Mouse (Mus musculus): ENCODE measurements around the gene Nfix.
A peak's percentile ranks its signal among the peaks of the same experiment; 100 is the strongest.

Gene Nfix

DNA sequence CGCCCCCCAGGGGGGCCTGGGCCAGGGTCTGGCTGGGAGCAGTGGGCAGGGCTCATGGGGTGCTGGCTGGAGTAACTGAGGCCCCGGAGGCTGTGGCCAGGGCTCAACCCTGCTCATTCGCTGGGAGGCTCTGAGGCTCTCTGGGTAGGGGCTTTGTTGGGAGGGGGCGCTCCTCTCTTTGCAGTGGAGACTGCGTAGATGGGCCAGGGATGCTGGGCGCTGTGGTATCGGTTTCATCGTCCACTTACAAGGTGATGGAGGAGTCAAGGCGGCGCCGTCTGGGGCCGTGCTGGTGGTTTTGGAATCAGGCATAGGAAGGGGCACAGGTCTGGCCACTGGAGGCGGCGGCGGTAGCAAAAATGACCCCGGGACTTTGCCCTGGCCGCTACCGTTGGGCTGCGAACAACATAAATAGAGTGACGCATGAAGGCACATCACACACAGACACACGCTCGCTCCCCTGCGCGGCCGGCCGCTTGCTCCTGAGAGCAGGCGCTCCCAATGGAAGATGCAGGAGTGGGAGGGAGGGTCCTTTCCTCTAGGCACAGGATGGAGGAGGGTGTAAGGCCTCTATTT is 84.2 kb downstream of the Nfix start:
- DNase-seq (ENCODE audit: low read depth): no peak

- DNase-seq (ENCODE audit: low read depth): no peak
These were observed 86.0 kb downstream of the Nfix start for GRCm38 (mm10) chr8:84714161-84714560.

GRCm38 (mm10) chr8:84713381-84713780 is 86.8 kb downstream of the Nfix start:
- no peak for DNase-seq (ENCODE audit: low read depth)

DNA sequence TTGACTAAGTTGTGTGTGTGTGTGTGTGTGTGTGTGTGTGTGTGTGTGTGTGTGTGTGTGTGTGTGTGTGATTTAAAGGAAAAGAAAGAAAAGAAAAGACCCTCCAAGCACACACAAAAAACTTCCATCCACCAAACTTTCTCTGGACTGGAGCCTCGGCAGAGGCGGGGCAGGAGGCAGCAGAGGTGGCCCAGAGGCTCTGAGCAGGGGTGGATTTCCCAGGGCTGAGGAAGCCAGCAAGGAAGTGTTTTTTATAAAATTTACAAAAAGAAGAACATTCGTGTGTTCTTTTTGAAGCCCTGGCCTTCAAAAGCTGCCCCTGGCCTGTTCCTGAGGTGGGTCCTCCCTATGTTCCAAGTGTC is 87.4 kb downstream of the Nfix start:
- DNase-seq (ENCODE audit: low read depth): no peak

- DNase-seq (ENCODE audit: low read depth): no peak
These were observed 88.0 kb downstream of the Nfix start for GRCm38 (mm10) chr8:84711933-84712758.

- no peak for DNase-seq (ENCODE audit: low read depth)
These were observed 88.8 kb downstream of the Nfix start for GRCm38 (mm10) chr8:84711312-84711711.

- DNase-seq (ENCODE audit: low read depth): no peak
These were observed 90.2 kb downstream of the Nfix start for GRCm38 (mm10) chr8:84709931-84710330.

- DNase-seq (ENCODE audit: low read depth): peak; percentile 93
These were observed 91.2 kb downstream of the Nfix start for GRCm38 (mm10) chr8:84708774-84709475.

- DNase-seq (ENCODE audit: low read depth): no peak
These were observed 92.0 kb downstream of the Nfix start for GRCm38 (mm10) chr8:84708071-84708541.

- peak; percentile 44 for DNase-seq (ENCODE audit: low read depth)
These were observed 92.8 kb downstream of the Nfix start for GRCm38 (mm10) chr8:84707267-84707883.

DNA sequence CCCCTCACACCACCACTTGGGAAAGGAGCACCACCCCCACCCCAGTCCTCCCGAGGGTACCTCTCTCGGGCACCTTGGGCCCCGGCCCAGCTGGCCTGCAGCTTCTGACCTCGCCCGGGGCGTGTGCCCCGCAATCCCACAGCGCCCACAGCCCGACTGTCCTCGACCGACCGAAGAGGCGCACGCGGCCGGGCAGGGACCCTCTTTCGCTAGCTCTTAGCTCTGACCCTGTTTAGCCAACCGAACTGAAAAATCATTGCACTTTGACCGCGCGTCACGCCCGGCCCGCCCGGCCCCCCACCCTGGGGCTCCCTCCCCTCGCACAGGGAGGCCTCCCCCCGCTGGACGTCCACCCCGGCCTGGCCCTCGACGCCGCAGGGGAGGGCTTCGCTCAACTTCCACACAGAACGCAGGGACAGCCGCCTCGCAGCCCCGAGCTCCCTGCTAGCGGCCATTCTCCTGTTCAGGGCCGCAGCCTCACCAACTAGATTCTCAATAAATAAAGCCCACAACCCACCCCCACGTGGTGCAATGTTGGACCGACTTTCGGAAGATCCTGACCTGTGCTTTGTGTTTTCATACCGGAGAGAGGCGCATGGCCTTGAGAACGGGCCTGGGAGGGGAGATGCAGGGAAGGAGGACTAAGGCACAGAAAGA is 93.4 kb downstream of the Nfix start:
- peak; percentile 41 for DNase-seq (ENCODE audit: low read depth)

GRCm38 (mm10) chr8:84705960-84706359 is 94.2 kb downstream of the Nfix start:
- no peak for DNase-seq (ENCODE audit: low read depth)

- DNase-seq (ENCODE audit: low read depth): no peak
These were observed 95.0 kb downstream of the Nfix start for GRCm38 (mm10) chr8:84704867-84705831.

- peak; percentile 89 for DNase-seq (ENCODE audit: low read depth)
These were observed 95.8 kb downstream of the Nfix start for GRCm38 (mm10) chr8:84704356-84704755.

DNA sequence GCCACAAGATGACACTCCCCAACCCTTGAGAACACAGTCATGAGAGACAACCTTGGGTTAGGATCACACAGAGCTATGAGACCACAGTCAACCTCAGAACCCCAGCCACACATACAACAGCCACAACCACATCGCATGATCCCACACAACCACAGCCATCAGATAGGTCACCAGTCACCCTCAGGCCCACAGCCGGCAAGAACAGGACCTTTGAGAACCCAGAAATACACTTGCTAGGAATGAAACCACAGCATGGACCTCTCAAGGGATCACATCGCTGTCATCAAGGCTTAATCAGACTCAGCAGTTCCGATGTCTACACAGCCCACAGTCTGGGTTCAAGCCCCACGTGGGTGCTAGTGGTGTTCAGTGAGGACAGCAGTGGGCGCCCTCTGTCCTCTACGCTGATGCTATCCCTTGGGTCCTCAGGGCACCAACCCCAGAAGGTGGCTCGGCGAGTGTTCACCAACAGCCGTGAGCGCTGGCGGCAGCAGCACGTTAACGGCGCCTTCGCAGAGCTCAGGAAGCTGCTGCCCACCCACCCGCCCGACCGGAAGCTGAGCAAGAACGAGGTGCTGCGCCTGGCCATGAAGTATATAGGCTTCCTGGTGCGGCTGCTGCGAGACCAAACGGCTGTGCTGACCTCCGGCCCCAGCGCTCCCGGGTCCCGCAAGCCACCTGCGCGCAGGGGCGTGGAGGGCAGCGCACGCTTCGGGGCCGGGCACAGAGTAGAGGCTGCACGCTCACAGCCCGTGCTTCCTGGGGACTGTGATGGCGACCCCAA is 96.5 kb downstream of the Nfix start:
- peak; percentile 64 for DNase-seq (ENCODE audit: low read depth)

- no peak for DNase-seq (ENCODE audit: low read depth)
These were observed 97.1 kb downstream of the Nfix start for GRCm38 (mm10) chr8:84702963-84703465.

DNA sequence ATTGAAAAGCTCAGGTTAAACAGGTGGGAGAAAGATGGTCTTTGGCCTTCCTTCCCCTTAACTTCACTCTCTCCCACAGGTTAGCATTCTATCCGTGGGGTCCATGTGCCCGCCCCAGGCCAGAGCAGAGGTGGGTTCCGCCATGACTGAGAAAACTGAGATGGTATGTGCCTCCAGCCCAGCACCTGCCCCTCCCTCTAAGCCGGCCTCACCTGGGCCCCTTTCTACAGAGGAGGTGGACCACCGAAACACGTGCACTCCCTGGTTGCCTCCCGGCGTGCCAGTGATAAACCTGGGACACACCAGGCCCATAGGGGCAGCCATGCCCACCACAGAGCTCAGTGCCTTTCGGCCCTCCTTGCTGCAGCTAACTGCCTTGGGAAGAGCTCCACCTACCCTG is 97.6 kb downstream of the Nfix start:
- DNase-seq (ENCODE audit: low read depth): no peak

DNA sequence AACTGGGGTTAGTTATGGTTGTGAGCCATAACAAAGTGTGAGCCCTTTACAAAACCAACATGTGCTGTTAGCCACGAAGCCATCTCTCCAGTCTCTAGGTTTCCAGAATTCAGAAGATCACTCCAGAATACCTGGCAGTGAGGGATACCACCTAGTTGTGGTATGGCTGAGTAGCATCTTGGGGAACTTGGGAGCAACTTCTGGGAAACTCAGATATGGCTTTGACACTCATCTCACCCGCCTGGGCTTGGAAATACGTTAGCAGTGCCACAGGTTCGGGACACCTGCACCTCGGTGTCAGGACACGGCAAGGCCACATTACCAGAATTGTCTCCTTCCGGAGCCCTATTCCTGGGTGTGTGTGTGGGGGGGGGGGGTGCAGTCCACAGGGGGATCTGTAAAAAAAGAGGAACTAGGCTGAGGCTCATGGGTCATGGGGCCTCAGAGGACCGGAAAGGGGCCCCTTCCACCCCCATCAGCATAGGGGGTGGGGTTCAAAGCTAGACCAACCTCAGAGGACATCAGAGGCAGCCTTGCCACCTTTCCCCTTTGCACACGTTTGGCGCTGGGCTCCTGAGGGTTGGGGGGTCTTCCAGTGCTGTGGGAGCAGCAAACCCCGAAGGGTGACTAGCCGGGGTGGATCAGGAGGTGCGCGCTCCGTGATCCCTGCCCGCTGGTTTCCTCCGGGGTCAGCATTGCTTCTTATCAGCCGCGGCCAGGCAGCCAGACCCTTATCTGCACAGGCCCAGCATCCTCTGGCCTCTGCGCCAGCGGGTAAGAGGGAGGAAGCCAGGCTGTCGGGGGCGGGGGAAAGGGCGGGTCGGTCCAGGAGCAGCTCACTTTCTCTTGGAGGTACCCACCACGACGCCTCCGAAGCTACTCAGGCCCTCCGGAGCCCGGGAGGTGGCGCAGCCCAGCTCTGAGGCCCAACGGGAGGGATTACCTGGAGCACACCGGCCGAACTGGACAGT is 98.9 kb downstream of the Nfix start, which contains the start of gene Lyl1:
TSS of gene Lyl1 (plus strand) at position 517 of the 971 bp plus-strand sequence.
- DNase-seq (ENCODE audit: low read depth): peak; percentile 50

Measured in naive thymus-derived CD4-positive, alpha-beta T cell, adult 2 months (primary cell).